Mouse (Mus musculus) kidney, adult 11 months (tissue): ENCODE measurements around the gene Timm13.

Experiments used
- DNase-seq: peaks from one replicate; pipeline ENCODE4 v3.0.0; 2022

The Timm13 gene

DNA sequence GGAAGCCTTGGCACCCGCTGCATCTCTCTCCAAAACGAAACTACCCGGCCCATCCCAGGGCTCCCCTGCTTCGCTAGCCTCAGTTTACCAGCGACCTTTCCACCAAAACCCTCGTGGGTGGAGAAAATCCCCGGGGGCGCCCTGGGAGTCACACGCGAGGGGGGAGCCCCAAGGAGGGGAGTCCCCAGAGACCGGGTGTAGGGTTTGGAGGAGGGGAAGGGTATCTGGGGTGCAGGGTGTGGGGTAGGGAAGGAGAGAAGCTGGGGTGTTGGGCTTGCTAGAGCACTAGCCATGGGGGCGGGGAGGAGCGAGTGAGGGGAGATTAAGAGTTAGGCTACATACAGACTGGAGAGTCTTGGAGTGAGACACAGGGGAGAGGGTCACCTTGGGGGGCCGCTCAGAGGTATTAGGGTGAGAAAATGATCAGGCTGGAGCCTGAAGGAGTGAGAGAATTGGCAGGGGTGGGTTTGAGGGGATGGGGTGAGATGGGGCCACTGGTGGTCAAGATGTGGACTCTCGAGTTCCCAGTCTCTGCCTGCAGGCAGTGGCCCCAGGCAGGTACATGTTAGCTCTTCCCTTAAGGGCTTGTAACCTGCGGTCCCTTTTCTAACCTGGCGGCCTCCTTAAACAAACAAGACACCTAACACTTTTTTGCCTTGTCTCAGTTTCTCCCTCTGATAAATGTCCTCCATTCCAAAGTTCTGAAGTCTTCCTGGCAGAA lies 32.1 kb upstream of the Timm13 start:
- DNase-seq, result no peak

DNA sequence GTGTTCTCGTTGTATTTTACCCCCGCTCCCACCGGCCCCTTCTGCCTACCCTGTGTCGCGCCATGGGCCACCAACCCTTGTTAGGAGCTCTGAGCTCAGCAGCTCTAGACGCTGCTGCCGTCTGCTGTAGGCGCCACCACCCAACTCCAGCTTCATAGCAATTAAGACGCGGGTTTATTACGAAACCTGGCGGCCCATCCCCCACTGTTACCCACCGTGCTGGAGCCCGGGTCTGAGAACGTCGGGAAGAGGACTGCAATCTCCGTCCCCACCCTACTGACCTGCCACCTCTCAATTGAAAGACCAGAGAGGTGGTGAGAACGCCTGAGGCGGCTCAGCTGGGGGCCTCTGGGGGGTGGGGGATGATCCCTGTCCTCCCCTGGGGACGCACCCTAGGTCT lies 31.4 kb upstream of the Timm13 start:
- no peak for DNase-seq

DNA sequence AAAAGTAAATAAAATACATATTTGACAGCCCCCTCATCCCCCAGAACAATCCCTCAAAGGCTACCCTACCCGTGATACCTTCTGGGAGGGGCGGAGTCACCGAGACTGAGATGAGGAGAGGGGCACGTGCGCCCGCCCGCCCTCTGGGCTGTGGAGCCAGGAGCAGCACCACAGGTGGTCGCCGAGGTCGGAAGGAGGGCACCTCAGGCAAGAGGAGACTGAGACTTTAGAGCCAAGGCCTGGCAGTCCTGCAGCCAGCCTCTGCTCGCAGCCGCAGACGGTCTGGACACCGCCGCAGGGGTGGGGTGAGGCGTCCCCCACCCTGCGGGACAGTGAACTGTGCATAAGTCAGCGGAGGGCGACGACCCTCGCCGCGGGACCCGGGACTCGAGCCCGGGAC lies 30.9 kb upstream of the Timm13 start:
- no peak for DNase-seq

DNA sequence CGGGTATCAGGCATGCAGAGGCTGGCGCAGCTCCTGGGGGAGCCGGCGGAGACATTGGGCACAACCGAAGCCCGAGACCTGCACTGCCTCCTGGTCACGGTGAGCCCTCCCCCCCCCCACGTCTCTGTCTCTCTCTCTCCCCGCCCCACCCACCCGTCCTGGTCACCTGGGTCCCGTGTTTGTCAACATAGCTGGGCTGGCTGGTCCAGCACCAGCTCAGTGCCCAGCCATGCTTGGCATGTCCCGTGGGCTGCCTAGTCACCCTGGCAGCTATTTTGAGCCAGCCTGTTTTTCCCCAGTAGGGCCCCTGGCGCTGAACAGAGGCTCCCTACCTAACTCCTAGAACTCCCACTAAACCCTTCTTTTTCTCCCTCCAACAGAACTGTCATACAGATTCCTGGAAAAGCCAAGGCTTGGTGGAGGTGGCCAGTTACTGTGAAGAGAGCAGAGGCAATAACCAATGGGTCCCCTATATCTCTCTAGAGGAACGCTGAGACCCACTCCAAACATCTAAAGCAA lies 30.4 kb upstream of the Timm13 start:
- DNase-seq, result peak; percentile 69

DNA sequence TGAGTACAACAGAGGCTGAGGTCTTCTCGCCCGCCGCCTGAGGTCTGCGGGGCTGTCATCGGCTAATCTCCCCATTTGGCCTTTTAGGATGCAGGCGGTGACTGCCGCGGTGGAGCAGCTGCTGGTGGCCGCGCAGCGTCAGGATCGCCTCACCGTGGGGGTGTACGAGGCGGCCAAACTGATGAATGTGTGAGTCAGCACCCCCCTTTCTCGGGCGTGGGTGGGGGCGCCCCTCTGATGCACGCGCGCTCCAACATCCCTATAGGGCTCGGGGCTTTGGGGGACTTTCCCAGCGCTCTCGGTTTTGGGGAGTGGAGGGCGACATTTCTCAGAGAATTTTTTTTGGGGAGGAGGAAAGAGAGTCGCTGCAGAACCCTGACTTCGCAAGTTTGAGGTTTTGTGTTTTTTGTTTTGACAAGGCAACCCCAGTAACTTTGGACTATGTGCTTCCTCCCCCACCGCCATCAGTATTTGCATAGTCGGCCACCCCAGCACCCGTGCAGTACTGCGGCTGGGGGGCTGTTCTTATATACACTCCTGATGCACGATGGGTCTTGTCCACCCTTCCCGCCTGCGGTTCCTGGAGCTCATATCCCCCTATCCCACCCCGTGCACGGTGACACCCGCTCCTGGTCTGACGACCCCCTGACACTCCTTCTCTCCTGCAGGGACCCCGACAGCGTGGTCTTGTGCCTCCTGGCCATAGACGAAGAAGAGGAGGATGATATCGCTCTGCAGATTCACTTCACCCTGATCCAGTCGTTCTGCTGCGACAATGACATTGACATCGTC lies 29.8 kb upstream of the Timm13 start:
- DNase-seq, result no peak

DNA sequence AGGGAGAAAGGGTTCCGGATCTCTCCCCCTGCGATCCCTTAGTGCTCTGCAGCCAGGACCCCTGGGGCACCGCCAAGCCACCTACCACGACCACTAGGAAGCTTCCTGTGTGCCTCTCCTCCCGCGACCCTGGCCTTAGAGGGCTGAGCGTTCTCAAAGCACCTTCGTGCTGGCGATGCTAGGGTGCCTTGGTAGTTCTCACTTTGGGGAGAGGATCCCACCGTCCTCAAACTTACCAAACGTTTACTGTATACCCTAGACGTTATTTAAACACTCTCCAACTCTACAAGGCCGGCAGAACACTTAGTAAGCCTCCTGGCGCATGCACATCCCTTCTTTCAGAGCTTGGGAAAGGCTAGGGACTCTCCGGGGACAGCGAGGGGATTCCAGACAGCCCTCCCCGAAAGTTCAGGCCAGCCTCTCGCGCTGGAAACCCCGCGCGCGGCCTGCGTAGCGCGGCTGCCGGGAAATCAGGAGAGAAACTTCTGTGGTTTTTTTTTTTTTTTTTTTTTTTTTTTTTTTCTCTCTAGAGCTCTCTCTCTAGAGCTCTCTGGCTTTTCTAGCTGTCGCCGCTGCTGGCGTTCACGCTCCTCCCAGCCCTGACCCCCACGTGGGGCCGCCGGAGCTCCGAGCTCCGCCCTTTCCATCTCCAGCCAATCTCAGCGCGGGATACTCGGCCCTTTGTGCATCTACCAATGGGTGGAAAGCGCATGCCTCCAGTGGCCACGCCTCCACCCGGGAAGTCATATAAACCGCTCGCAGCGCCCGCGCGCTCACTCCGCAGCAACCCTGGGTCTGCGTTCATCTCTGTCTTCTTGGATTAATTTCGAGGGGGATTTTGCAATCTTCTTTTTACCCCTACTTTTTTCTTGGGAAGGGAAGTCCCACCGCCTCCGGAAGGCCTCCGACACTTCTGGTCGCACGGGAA lies 28.8 kb upstream of the Timm13 start, which contains the start of gene Gadd45b:
TSS of gene Gadd45b (plus strand) at position 775 of the 928 bp plus-strand sequence.
- DNase-seq, result peak; percentile 98

DNA sequence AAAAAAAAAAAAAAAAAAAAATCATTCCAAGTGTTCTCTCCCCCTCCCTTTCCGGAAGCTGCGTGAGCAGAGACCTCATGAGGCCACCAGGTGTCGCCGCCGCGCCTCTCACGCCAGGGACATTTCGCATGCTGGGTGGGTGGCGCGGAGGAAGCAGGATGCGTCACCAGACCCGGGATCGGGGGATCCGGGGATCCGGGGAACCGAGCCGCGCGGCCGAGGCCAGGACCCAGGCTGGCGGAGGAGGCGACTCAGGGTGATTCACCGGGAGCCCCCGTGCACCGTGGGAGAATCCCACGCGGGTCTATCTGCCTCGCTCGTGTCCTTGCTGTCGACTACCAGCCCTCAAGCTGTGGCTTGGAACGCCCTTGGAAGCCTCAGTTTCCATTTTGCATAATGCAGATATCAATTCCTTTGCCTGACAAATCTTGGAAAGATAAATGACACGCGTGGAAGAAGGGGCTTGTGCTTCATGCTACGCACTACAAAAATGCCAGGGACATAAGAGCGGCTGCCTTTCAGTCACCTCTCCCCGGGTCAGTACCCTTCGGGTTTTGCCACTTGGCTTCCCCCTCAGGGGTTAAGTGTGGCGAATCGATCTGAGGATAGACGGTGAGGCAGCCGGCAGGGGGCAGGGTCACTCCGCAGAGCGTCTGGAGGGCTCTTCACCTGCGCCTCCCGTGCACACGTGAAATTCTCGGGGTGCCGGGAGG lies 28.0 kb upstream of the Timm13 start:
- peak; percentile 81 for DNase-seq

DNA sequence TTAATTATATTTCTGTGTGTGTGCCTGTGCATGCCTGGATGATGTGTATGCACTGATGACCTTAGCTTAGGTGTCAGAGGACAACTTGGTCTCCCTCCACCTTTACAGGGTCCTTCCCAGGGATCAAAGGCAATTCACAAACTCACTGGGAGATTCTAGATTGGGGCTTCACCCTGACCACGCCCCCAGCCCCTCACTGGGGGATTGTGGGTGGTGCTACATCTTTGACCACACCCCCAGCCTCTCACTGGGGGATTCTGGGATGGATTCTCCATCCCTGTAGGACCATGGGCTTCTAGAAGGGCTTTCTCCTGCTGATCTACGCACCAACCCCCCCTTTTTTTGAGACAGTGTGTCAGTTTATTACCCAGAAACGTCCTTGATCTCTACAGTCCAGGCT lies 24.7 kb upstream of the Timm13 start:
- no peak for DNase-seq

DNA sequence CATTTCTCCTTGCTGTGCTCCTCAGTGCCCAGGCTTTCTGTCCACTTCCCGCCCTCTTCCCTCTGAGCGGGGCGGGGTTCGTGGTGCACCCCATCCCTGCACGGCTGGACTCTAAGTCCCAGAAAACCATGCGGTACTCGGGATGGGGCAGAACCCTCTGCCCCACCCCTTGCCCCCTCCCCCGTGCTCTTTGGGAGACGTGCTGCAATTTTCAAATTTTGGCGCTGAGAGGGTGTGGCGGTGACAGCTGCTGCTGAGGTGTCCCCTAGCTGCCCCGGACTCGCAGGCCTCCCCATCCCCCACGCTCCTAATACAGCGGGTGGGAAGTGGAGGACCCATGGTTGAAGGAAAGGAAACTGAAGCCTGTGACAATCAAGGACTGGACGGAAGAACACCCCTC lies 21.2 kb upstream of the Timm13 start:
- no peak for DNase-seq

DNA sequence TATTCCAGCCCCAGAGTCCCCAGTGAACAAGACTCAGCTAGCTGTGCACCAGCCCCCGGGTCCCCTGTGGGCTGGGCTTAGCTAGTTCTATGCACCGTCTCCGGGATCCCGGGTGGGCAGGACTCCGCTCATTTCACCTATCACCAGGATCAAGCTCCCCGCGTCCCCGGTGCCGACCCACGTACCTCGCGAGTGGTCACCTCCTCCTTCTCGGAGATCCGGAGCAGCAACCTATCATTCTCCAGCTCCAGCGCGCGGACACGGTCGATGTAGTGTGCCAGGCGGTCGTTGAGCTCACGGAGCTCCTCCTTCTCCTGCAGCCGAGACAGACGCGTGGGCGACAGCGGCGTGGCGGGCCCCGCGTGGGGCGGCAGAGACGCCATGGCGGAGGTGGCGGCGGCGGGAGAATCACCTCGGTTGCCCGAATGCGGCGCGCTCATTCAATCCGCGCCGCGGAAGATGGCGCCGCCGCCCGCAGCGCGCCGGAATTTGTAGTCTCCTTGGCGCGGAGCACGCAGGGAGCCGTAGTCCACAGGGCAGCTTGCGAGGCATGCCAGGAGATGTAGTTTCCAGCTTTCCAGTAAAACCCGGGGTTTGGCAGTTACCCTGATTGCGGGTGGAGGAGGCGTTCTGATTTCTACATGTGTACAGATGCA lies 17.1 kb upstream of the Timm13 start, which contains the start of gene Lmnb2:
TSS of gene Lmnb2 (minus strand) at position 467 of the 656 bp plus-strand sequence.
- DNase-seq, result peak; percentile 60

DNA sequence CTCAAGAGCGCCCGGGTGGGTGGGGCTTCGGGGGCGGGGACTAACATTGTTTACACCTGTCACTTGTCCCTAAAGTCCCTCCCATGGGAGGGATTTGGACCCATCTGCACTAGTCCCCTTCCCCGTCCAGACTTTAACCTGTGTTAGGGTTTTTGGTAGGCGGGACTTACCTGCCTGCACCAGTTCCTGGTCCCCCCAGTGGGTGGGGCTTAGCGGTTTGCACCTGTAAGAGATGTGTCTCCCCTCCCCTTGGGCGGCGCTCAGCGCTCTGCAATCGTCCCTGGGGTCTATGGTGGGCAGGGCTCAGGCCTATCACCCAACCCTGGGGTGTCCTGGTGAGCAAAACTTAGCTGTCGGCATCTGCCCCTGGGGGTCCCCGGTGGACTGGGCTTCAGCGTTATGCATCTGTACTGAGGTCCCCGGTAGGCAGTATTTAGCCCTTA lies 16.6 kb upstream of the Timm13 start:
- DNase-seq, result peak; percentile 66

DNA sequence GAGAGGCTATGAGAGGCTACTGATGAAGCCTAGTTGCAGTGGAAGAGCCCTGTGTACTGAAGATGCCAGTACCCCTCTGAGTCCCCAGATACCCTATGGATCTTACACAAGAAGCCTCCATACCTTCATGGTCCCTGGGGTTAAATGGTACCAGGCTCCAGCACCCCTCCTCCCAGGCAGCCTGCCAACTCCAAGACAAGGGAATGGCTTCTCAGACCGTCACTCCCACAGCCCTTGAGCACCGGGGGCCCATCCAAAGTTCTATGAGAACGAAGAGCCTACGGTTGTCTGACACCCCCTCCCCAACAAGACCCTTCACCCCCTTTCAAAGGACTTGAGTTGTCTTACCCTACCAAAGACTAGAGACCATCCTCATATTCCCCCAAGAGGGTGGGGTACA lies 15.0 kb upstream of the Timm13 start:
- no peak for DNase-seq

DNA sequence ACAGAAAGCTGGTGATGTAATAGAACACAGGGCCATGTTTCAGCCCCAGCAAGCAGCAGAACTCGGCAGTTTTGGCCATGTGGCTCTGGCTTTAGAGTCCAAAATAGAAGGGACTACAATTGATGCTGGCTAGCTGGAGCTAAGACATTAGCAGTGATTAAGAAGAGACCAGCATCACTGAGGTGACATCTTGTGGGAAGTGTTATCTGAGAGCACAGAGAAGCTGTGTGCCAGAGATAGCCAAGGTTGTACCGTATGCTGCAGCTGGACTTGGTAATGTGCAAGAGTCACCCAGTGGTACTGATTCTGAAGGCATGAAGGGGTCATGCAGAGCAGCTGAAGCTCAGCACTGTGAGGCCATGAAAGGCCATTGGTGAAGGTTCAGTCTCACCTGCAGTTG lies 14.5 kb upstream of the Timm13 start:
- no peak for DNase-seq

DNA sequence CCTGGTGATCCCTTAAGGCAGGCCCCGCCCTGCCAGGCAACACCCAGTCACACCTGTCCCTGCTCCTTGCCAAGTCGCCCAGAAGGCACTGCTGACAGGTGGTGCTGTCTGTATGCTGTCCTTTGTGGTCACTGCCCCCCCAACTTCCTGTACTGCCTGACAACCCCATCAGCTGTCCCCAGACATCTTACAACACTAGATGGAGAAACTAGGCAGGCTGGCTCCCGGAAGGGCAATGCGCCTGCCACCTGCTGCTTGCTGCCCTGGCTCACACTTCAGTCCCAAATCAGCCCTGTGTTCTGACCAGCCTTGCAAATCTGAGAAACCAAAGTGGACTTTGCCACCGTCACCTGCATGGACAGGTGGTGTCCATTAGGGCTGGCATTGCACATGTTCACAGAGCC lies 13.5 kb upstream of the Timm13 start:
- peak; percentile 58 for DNase-seq

DNA sequence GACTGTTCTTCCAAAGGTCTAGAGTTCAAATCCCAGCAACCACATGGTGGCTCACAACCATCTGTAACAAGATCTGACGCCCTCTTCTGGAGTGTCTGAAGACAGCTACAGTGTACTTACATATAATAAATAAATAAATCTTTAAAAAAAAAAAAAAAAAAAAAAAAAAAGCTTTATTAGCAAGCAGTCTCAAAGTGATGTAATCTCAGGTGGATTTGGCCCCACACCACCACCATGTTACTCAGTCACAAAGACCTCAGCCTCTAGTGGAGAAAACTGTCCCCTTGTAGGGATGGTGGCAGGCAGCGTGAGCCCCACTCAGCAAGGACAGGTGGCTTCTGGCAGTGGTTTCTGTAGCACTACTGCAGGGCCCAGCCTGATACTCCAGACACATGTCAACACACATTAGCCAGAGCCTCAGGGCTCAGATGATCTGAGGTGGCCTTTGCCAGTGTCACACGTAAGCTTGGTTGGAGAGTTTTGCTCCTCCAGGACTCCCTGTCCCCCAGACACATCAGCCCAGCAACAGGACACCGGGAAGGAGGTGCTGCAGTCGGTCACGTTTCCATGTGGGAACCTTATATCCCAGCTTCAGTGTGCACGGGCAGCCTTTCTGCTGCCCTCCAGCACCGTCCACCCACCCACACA lies 12.7 kb upstream of the Timm13 start:
- no peak for DNase-seq

DNA sequence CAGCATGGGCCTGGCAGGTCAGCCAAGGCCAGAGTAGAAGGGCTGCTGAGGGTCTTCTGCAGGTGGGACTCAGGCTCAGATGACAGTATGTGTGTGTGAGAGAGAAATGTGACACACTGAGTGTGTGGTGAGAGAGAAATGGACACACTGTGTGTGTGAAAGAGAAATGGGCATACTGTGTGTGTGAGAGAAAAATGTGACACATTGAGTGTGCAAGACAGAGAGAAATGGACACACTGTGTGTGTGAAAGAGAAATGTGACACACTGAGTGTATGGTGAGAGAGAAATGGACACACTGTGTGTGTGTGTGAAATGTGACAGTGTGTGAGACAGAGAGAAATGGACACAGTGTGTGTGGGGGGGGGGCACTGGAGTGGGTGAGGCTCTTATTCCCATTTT lies 11.1 kb upstream of the Timm13 start:
- no peak for DNase-seq

DNA sequence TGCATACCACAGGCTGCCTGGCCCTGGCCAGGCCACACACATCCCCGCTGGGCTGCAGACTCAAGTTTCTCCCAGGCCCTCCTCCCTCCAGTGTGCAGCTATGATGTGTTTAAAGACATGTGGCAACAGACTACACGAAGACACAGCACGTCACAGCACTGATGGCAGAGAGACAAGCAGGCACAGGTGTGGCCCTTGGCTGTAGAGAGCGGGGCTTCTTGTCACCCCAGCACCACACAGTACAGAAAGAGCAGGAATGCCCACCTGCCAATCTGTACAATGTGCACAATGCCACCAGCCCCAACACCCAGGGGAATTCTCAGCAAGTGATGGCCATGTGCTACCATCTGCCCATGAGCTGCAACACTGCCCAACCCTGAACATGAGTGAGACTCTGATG lies 10.6 kb upstream of the Timm13 start:
- no peak for DNase-seq

DNA sequence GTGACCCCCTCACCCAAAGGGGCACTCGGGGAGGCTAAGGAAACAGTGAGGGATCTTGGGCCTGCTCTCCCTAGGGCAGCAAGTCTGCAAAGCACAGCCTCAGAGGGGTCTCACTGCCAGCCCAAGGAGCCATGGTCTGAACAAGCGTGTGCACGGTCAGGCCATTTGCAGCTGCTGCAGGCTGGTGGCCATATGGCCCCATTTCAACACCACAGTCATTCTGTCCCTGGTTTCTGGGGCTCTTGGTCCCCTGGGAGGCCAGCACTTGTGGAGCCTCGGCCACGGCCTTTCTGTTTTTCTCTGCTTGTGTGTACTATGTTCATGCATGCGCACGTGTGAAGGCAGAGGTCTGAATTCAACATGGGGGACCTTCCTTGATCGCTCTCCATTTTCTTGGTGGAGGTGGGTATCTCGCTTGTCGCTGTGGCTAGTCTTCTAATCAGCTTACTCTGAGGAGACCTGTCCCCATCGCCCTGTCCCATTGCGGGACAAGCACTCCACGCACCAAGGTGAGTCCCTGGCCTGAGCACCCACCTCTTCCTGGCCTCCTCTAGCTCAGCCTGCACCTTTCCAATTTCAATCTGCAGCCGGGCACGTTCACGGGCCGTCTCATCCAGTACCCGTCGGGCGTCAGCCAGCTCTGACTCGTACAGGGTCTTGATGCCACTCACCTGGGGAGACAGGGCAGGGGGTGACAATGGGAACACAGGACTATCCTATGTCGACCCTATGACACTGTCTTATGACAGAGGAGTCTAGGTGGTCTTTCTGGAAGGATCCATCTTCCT lies 8.8 kb upstream of the Timm13 start:
- DNase-seq, result no peak

DNA sequence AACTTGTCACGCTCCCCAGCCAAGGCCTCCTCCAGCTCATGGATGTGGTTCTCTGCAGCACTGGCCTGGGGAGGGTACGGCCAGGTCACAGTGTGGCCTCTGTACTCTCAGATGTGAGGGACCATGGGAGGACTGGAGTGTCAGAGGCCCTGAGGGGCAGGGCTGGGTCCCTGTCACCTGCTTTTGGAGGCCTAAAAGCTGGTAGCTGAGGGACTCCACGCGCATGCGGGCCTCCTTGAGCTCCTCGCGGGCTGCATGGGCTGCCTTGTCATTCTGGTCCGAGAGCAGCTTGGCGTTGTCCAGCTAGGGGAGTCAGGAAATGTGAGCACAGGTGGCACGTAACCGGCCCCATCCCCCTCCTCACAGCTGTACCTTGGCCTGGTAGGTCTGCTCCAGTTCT lies 3.9 kb upstream of the Timm13 start:
- no peak for DNase-seq

DNA sequence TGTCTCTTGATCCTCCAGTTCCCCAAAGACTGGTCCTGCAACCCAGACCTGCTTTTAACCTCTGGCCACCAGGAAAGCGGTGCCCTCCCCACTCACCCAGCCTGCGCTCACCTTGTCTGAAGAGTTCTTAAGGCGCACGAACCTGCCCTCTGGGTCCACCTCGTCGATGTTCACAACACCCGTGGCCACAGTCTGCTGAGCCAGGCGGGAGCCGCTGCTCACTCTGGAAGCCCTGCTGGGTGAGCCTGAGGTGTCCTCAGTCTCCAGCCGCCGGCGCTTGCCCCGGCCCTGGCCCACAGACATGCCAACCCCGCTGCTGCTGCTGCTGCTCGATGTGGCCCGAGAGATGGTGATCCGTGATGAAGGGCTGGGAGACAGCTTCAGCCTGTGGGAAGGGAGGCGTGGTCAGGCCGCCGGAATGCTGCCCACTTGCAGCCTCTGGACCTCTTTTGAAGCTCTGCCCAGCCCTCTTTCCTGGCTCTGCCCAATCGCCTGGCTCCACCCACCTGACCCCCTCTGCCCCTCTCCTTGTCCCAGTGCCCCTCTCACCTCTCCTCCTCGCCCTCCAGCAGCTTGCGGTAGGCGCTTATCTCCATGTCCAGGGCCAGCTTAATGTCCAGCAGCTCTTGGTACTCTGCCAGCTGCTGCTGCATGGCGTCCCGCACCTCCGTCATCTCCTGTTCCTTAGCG lies 3.4 kb upstream of the Timm13 start:
- DNase-seq, result no peak
